Mouse (Mus musculus): ENCODE results near the gene Sphk2. TPM values are rescaled to one million over a fixed set of nuclear protein-coding genes. Genes with fewer than 3 reads are reported as not detected.
A peak's percentile ranks its signal among the peaks of the same experiment; 100 is the strongest.

Gene Sphk2
- total RNA-seq, 2 experiments from 2014 or later: 30.1 to 33.3 TPM

GRCm38 (mm10) chr7:45725713-45726112 lies 7.9 kb upstream of the Sphk2 start, which contains the start of gene Spaca4:
Gene Spaca4, minus strand, starts transcription at chr7:45725813.
- DNase-seq (ENCODE audit: low spot score in 2 of 2): no peak

GRCm38 (mm10) chr7:45725151-45725550 lies 7.3 kb upstream of the Sphk2 start:
- no peak for DNase-seq (ENCODE audit: low spot score in 2 of 2)

- no peak for DNase-seq (ENCODE audit: low spot score in 2 of 2)
Observed at GRCm38 (mm10) chr7:45723781-45724180, 6.0 kb upstream of the Sphk2 start.

GRCm38 (mm10) chr7:45723301-45723700 lies 5.5 kb upstream of the Sphk2 start:
- no peak for DNase-seq (ENCODE audit: low spot score in 2 of 2)

- no peak for DNase-seq (ENCODE audit: low spot score in 2 of 2)
Observed at GRCm38 (mm10) chr7:45722348-45722713, 4.5 kb upstream of the Sphk2 start.

GRCm38 (mm10) chr7:45721642-45722347 lies 4.0 kb upstream of the Sphk2 start:
- DNase-seq (ENCODE audit: low spot score in 2 of 2): no peak

GRCm38 (mm10) chr7:45721234-45721571 lies 3.4 kb upstream of the Sphk2 start:
- no peak for DNase-seq (ENCODE audit: low spot score in 2 of 2)

GRCm38 (mm10) chr7:45720413-45721233 lies 2.8 kb upstream of the Sphk2 start, which contains the start of gene Fam83e:
Gene Fam83e, plus strand, starts transcription at chr7:45721212.
- no peak for DNase-seq (ENCODE audit: low spot score in 2 of 2)

GRCm38 (mm10) chr7:45719738-45720412 lies 2.1 kb upstream of the Sphk2 start:
- no peak for DNase-seq (ENCODE audit: low spot score in 2 of 2)

GRCm38 (mm10) chr7:45719180-45719579 lies 1.4 kb upstream of the Sphk2 start:
- DNase-seq (ENCODE audit: low spot score in 2 of 2): peak in 1 of 2 experiments; percentile 2

GRCm38 (mm10) chr7:45718331-45718730 lies 529 bp upstream of the Sphk2 start:
- DNase-seq (ENCODE audit: low spot score in 2 of 2): no peak

- peak in 1 of 2 experiments; percentile 2 for DNase-seq (ENCODE audit: low spot score in 2 of 2)
Observed at GRCm38 (mm10) chr7:45716952-45717917, 567 bp downstream of the Sphk2 start.

- DNase-seq (ENCODE audit: low spot score in 2 of 2): no peak
Observed at GRCm38 (mm10) chr7:45716460-45716857, 1.3 kb downstream of the Sphk2 start.

- DNase-seq (ENCODE audit: low spot score in 2 of 2): no peak
Observed at GRCm38 (mm10) chr7:45715741-45716459, 1.9 kb downstream of the Sphk2 start.

- peak; percentile 90 to 93 for DNase-seq (ENCODE audit: low spot score in 2 of 2)
Observed at GRCm38 (mm10) chr7:45715090-45715708, 2.6 kb downstream of the Sphk2 start, which contains the start of gene Rpl18. Gene Rpl18, plus strand, starts transcription at chr7:45715457.

- DNase-seq (ENCODE audit: low spot score in 2 of 2): no peak
Observed at GRCm38 (mm10) chr7:45714630-45715089, 3.1 kb downstream of the Sphk2 start.

- no peak for DNase-seq (ENCODE audit: low spot score in 2 of 2)
Observed at GRCm38 (mm10) chr7:45713881-45714520, 3.8 kb downstream of the Sphk2 start.

- DNase-seq (ENCODE audit: low spot score in 2 of 2): no peak
Observed at GRCm38 (mm10) chr7:45713396-45713795, 4.4 kb downstream of the Sphk2 start.
